16 mouse cellular contexts compared by ENCODE assay signal in the genomic region with DNA sequence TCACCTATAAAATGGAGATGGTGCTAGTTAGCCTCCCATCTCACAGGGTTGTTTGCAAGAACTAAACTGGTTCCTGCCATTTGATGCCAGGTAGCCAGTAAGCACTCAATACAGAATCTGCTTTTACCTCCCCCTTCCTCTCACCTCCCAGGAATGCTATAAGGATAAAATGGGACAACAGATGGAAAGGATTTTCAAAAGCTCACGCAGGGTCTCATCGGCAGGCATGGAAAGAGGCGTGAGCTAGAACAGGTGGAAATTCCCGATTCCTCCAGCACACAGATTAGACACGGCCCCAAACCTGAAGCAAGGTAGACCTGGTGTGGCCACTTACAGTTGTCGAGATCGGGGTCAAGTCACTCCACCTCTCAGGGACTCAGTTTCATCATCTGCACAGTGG. TPM values are rescaled to one million over a fixed set of nuclear protein-coding genes. Genes with fewer than 3 reads are reported as not detected.
DNase-seq lines count a peak whose midpoint lies in the region; ATAC-seq and TF ChIP-seq lines count a peak whose summit lies in the region.
"Had no signal": no experiment of that assay in that cellular context is flagged by ENCODE, and none has a peak within 500 bp of the region (broad histone marks: within the 10 kb centered on the region; RNA-seq: fewer than 3 reads in every experiment).

No protein-coding gene starts in this region.

- no peak for ATAC-seq in forebrain, postnatal 0 days
- no peak for ATAC-seq in midbrain, embryonic 13.5 days
- ATAC-seq in erythroblast, adult 5-6 weeks (replicated peaks; ENCODE audit: low FRiP score, poor library complexity, severe bottlenecking), result no peak

- peaks cover 17% of the 10 kb centered on the region for H3K36me3 ChIP-seq in forebrain, postnatal 0 days (ENCODE audit: insufficient read depth)
- H3K36me3 ChIP-seq in midbrain, embryonic 13.5 days, result peaks cover 34% of the 10 kb centered on the region
- H3K36me3 ChIP-seq: embryonic facial prominence, embryonic 15.5 days; G1E; limb, embryonic 12.5 days had no signal

- 65% methylated on average over 7 of the region's 7 CpGs for WGBS in forebrain, postnatal 0 days
- WGBS in midbrain, embryonic 13.5 days, result 80% methylated on average over 7 of the region's 7 CpGs

- peak overlapping the region; percentile 94 for H3K27ac ChIP-seq in layer of hippocampus, adult 2 months
- peak overlapping the region; percentile 96; the same call in 1 of the 2 replicates for H3K27ac ChIP-seq in forebrain, postnatal 0 days (ENCODE audit: low read depth, low read length)
- H3K27ac ChIP-seq in midbrain, embryonic 13.5 days, result no peak overlapping the region
- H3K27ac ChIP-seq: embryonic facial prominence, embryonic 15.5 days; limb, embryonic 12.5 days; liver, embryonic 14.5 days had no signal

- H3K9me3 ChIP-seq in forebrain, postnatal 0 days (ENCODE audit: low read length), result no peaks in the 10 kb centered on the region
- H3K9me3 ChIP-seq in midbrain, embryonic 13.5 days, result no peaks in the 10 kb centered on the region
- H3K9me3 ChIP-seq: embryonic facial prominence, embryonic 15.5 days; limb, embryonic 12.5 days had no signal

- no peak for TF ChIP-seq CTCF in layer of hippocampus, adult 2 months (conservative IDR thresholded peaks at IDR 0.05)
- TF ChIP-seq CTCF in forebrain, postnatal 0 days (IDR thresholded peaks at IDR 0.05; ENCODE audit: low read depth), result no peak

- peak overlapping the region; percentile 89 for H3K4me2 ChIP-seq in forebrain, postnatal 0 days (ENCODE audit: low read depth)
- peak overlapping the region; percentile 91 for H3K4me2 ChIP-seq in midbrain, embryonic 13.5 days (replicated peaks)

- H3K4me1 ChIP-seq in forebrain, postnatal 0 days (ENCODE audit: insufficient read depth), result peaks cover 14% of the 10 kb centered on the region
- H3K4me1 ChIP-seq in midbrain, embryonic 13.5 days (replicated peaks), result peaks cover 43% of the 10 kb centered on the region

- no peak for DNase-seq in layer of hippocampus, adult 2 months (ENCODE audit: low spot score in 2 of 2)
- no peak for DNase-seq in layer of hippocampus, postnatal 14 days (ENCODE audit: low spot score in 2 of 2)
- no peak for DNase-seq in forebrain, postnatal 0 days
- no peak for DNase-seq in gastrocnemius, adult 8-10 months (ENCODE audit: low spot score in 2 of 2)
- no peak for DNase-seq in kidney, postnatal 14 days
- DNase-seq: adrenal gland, adult 2 months; gastrocnemius, postnatal 25 days; heart, postnatal 4 days; kidney, adult 18-20 months; kidney, postnatal 36 days had no signal

- no peaks in the 10 kb centered on the region for H3K27me3 ChIP-seq in forebrain, postnatal 0 days (ENCODE audit: insufficient read depth, low read length)
- H3K27me3 ChIP-seq in midbrain, embryonic 13.5 days, result peaks cover 4% of the 10 kb centered on the region; the same call in 1 of the 2 replicates
- H3K27me3 ChIP-seq: embryonic facial prominence, embryonic 15.5 days had no signal

- H3K9ac ChIP-seq in forebrain, postnatal 0 days, result 0 out of 2 replicates have a peak overlapping the region, but pooled peaks have one; percentile 98
- peak overlapping the region; percentile 97 for H3K9ac ChIP-seq in midbrain, embryonic 13.5 days (replicated peaks)
- H3K9ac ChIP-seq: embryonic facial prominence, embryonic 15.5 days; limb, embryonic 12.5 days; liver, embryonic 14.5 days had no signal

- H3K4me3 ChIP-seq in layer of hippocampus, adult 2 months, result peak overlapping the region; percentile 90
- peak overlapping the region; percentile 99 for H3K4me3 ChIP-seq in forebrain, postnatal 0 days (ENCODE audit: low read depth, low read length)
- peak overlapping the region; percentile 90 for H3K4me3 ChIP-seq in midbrain, embryonic 13.5 days (replicated peaks)
- H3K4me3 ChIP-seq: limb, embryonic 12.5 days had no signal

RNA-seq across cellular contexts. Expression of gene Macf1, which starts 0.9 kb away (rescaled TPM):
- 100 to 1,000 TPM; 231 to 247 TPM for total RNA-seq in layer of hippocampus, adult 2 months (2021)
- total RNA-seq in layer of hippocampus, postnatal 14 days (2021), result 100 to 1,000 TPM; 226 to 248 TPM
- total RNA-seq in forebrain, postnatal 0 days (2014; rRNA removed), result 278 and 345 TPM in 2 replicates
- polyA plus RNA-seq in forebrain, postnatal 0 days (2015; fragmentation: Nextera tagmentation; extraction: Ambion mirVana), result 42.9 and 58.2 TPM in 2 replicates
- polyA plus RNA-seq in midbrain, embryonic 13.5 days (2015; fragmentation: Nextera tagmentation; extraction: Ambion mirVana), result 74.9 and 75.4 TPM in 2 replicates
- total RNA-seq in gastrocnemius, adult 8-10 months (2022), result 10 to 100 TPM; 49.5 to 63.7 (median 57.9) TPM
- 48.5 and 52.5 TPM in 2 replicates for total RNA-seq in erythroblast, adult 5-6 weeks (2015; ENCODE audit: low replicate concordance)
- 65.5 and 81.0 TPM in 2 replicates for total RNA-seq in erythroblast, adult 5-6 weeks (2017; ENCODE audit: low replicate concordance)

RNA-seq across cellular contexts. Expression of gene Ndufs5, which starts 33.0 kb away (rescaled TPM):
- 100 to 1,000 TPM; 169 to 194 TPM for total RNA-seq in layer of hippocampus, adult 2 months (2021)
- 100 to 1,000 TPM; 178 to 208 TPM for total RNA-seq in layer of hippocampus, postnatal 14 days (2021)
- 161 and 279 TPM in 2 replicates for total RNA-seq in forebrain, postnatal 0 days (2014; rRNA removed)
- 536 and 634 TPM in 2 replicates for polyA plus RNA-seq in forebrain, postnatal 0 days (2015; fragmentation: Nextera tagmentation; extraction: Ambion mirVana)
- polyA plus RNA-seq in midbrain, embryonic 13.5 days (2015; fragmentation: Nextera tagmentation; extraction: Ambion mirVana), result 394 TPM in 2 replicates
- 100 to 1,000 TPM; 230 to 275 (median 261) TPM for total RNA-seq in gastrocnemius, adult 8-10 months (2022)
- 25.3 and 32.9 TPM in 2 replicates for total RNA-seq in erythroblast, adult 5-6 weeks (2015; ENCODE audit: low replicate concordance)
- 27.9 and 29.0 TPM in 2 replicates for total RNA-seq in erythroblast, adult 5-6 weeks (2017; ENCODE audit: low replicate concordance)
